Mouse (Mus musculus): ENCODE results near the gene Snapc3.

Gene Snapc3

GRCm38 (mm10) chr4:83417160-83417819, at the start of gene Snapc3:
Gene Snapc3 (plus strand): TSS chr4:83417724.
- peak; percentile 91 for DNase-seq (ENCODE audit: low read depth, low spot score)

- no peak for DNase-seq (ENCODE audit: low read depth, low spot score)
Measured at GRCm38 (mm10) chr4:83373381-83373780, 44.1 kb upstream of the Snapc3 start.

DNA sequence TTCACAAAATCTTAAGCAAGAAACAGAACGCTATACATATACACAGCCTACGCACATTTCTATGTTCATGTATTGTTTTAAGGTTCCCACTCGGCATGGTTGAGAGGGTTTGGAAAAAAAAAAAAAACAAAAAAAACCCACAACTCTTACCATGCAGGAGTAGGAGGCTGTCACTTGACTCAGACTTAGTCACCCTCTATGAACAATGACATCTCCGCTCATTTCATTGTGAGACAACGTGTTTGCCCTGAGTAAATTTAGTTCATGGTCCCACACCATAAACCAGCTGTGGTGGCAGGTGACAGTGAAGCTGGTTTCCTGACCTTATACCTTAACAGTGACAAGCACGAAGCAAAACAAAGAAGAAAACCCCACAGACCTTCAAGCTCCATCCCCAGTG, 41.9 kb upstream of the Snapc3 start:
- no peak for DNase-seq (ENCODE audit: low read depth, low spot score)

DNA sequence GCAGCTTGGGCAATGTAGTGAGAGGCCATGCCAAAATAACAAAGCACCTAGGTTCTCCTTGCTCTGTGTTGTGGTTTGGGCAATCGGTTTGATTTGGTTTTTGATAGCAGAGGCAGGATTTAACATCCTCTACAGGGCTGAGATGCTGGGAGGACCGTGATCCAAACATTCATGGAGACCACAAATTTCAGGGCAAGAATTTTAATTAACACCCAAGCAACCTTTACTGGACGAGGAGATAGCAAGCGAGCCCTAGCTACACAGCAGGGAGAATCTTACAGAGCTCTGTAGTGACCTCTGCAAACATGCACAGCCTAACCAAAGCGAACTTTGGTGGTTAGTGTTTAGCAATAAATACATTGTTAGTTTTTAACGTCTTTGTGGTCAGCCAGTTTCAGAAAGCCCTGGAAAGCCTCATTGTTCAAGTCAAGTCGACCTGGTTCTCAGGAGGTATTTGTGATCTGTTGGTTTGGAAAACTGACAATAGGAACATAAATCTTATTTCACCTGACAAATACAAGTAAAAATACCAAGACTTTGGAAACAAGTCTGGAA, 41.0 kb upstream of the Snapc3 start:
- no peak for DNase-seq (ENCODE audit: low read depth, low spot score)

GRCm38 (mm10) chr4:83379036-83379435, 38.5 kb upstream of the Snapc3 start:
- no peak for DNase-seq (ENCODE audit: low read depth, low spot score)

- no peak for DNase-seq (ENCODE audit: low read depth, low spot score)
Measured at GRCm38 (mm10) chr4:83379746-83380145, 37.8 kb upstream of the Snapc3 start.

DNA sequence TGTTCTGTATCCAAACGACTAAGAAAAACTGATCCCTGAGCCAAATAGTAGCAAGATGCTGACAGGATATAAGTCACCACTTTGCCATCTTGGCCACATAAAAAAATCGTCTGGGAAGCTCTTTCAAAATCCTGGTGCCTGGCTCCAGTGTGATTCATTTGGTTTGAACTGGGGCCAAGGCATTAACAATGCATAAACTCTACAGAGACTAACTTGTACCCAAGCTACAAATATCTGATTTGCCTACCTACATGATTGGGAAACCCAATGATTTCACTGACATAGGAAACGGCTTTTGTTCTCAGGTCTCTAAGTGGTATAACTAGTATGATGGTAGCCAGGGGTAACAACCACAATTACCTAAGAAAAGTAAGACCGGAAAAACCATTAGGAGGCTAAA, 37.3 kb upstream of the Snapc3 start:
- no peak for DNase-seq (ENCODE audit: low read depth, low spot score)

DNA sequence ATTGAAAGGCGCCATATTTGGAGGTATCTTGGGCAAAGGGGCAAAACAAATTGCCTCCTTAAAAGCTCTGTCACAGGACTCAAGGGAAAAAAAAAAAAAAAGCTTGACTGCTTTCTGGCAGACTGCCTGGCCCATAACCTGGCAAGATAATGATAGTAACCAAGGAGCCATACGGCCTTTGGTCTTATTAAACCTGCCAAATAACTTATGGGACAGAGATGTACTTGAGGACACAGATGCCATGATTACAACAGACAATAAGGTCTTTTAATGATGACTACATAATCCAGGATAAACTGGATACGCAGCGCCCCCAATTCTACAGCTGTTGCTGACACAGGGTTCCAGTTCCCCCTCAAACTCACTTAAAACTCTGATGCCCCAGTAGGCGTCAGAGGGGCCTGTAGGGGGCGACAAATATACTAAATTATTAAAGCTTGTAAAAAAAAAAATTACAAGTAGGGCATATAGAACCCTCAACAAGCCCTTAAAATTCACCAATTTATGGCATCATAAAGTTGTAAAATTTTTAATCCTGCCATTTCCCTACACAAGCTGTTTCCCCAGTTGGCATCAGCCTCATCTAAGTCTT, 33.5 kb upstream of the Snapc3 start:
- no peak for DNase-seq (ENCODE audit: low read depth, low spot score)

DNA sequence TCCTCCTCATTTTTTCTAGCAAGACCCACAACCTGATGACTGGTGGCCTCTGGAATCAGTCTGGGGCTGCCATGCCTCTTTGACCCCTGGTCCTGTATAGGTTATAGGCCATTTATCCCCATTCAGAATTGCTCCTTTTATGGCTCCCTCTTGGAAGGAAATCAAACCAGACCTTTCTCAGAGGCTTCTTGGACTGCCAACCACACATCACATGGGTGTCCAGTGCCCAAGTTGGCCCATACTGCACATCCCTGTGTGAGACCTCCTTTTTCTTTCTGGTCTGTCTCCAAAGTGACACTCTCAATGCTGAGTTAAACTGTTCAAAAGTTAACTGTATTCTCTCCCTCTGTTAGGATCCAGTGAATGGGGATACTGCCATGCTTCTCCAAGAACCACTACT, 32.4 kb upstream of the Snapc3 start:
- DNase-seq (ENCODE audit: low read depth, low spot score) = no peak

DNA sequence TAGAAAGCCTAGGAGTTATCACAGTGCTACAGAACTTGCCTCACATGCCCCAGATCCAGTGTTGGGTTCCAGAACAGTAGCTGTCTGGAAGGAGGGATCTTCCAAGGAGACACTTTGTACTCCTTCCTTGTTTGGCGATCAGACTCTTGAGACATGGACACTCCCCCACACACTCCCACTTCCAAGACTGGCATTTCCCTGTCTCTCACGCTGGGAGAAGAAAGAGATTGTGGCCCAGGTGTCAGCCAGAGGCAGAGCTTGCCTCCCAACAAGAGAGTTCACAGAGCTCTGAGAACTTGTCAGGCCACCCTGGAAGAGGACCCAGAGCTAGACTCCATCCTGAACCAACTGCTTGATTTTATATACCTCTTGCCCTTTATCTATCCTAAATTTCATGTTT, 27.0 kb upstream of the Snapc3 start:
- no peak for DNase-seq (ENCODE audit: low read depth, low spot score)

DNA sequence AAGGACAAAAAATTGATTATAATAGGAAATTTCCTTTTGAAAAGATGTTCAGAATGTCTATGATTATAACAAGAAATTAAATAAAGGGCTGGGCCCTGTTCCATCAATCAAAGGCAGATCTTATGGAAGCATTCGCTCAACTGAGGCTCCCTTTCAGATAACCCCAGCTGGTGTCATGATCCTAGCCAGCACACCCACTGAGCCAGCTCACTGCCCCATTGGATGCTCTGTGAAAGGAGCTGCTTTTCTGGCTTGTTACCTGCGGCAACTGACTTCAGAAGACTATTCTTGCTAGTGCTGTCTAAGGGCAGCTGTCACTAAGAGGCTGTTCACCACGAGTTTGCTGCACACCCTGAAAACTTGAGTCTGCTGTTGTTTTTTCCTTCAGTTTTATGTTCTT, 25.6 kb upstream of the Snapc3 start:
- no peak for DNase-seq (ENCODE audit: low read depth, low spot score)

- DNase-seq (ENCODE audit: low read depth, low spot score) = no peak
Measured at GRCm38 (mm10) chr4:83393733-83394132, 23.8 kb upstream of the Snapc3 start.

GRCm38 (mm10) chr4:83396346-83396745, 21.2 kb upstream of the Snapc3 start:
- no peak for DNase-seq (ENCODE audit: low read depth, low spot score)

DNA sequence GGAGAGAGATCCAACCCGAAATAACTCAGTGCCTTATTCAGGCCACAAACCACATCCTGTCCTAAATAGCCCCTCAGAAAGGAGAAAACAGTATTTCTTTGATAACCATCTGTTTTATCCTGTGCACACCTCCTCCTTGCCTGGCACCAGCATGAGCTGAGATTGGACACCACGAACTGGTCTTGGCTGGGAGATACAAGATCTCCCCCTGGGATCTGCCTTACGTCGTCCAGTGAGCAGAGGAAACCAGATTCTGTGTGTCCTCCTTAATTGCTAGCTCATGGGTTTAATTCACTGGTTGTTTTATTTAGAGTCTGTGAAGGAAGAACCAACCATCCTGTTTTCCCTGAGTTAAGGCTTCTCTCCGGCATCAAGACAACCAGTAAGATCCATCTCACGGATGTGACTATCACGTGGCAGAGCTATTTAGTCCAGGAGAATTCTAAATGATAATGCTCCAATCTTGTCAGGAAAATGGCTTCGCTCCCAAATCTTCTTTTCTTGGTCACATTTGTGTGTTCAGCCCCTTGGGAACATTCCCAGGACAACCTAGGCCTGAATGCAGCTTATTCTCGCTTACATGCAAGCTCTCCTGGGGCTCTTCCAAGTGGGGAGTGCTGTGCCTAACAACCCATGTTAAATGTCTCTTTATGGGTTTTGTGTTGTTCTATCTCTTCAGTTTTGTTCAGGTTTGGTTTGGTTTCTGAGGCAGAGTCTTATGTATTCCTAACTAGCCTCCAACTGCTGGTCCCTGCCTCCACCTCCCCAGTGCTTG, 20.3 kb upstream of the Snapc3 start:
- no peak for DNase-seq (ENCODE audit: low read depth, low spot score)

- no peak for DNase-seq (ENCODE audit: low read depth, low spot score)
Measured at GRCm38 (mm10) chr4:83398527-83398926, 19.0 kb upstream of the Snapc3 start.

- DNase-seq (ENCODE audit: low read depth, low spot score) = no peak
Measured at GRCm38 (mm10) chr4:83400691-83401595, 16.6 kb upstream of the Snapc3 start.

GRCm38 (mm10) chr4:83401712-83402111, 15.8 kb upstream of the Snapc3 start:
- DNase-seq (ENCODE audit: low read depth, low spot score) = no peak

DNA sequence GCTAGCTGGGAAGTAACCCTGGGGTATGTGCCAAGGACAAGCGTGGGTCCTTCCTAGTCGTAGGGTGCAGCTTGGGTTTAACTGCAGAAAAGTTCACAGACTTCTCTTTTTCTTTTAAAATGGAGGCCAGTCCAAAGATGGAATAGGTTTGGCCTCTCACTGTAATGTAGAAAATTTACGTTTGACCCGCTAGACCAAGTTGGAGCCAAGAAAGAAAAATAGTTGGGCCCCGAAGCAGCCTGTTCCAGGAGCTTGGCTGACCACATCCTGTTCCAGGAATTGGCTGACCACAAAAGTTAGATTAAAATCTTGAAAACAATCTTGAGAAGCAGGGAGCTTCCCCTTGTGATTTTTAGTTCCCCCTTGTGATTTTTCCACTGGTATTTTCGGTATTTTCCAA, 9.8 kb upstream of the Snapc3 start:
- DNase-seq (ENCODE audit: low read depth, low spot score) = no peak

DNA sequence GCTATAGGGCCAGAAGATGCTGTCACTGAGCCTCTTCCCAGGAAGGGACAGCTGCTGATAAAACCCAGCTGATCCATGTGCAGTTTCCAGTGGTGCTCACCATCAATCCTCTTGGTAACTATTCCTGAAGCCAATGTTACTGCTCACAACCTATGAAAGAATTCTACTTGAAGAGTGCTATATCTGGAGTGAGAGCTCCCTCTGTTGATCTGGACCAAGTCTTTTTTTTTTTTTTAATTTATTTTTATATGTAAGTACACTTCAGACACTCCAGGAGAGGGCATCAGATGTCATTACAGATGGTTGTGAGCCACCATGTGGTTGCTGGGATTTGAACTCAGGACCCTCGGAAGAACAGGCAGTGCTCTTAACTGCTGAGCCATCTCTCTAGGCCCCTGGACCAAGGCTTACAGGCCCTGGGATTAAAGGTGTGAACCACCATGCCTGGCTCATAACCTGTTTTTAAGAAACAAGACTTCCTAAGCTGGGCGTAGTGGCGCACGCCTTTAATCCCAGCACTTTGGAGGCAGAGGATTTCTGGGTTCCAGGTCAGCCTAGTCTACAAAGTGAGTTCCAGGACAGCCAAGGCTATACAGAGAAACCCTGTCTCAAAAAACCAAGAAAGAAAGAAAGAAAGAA, 7.5 kb upstream of the Snapc3 start:
- no peak for DNase-seq (ENCODE audit: low read depth, low spot score)

DNA sequence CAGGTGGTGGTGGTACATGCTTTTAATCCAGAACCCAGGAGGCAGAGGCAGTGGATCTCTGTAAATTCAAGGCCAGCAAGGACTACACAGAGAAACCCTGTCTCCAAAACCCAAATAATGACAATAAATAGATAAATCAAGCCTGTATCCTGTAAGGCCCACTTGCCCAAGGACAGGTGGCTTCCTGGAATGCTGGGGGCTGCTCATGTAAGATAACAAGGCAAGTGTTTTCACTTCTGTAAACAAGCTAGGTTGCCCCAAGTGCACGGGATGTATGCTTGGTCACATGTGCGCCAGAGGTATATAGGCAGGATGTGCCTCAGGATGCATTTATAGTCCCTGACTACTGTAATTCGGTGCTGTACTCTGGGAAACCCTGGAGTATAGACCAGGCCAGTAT, 5.5 kb upstream of the Snapc3 start:
- no peak for DNase-seq (ENCODE audit: low read depth, low spot score)

- no peak for DNase-seq (ENCODE audit: low read depth, low spot score)
Measured at GRCm38 (mm10) chr4:83414241-83414824, 3.2 kb upstream of the Snapc3 start.

Data from brain, embryonic 18.5 days (tissue).